Mouse (Mus musculus) midbrain, embryonic 11.5 days (tissue): ENCODE results near the gene Lgals3bp. TPM values are rescaled to one million over a fixed set of nuclear protein-coding genes. Genes with fewer than 3 reads are reported as not detected.

Experiments used
- ATAC-seq: fragments of 200-750 bp; cut with Nextera tagmentation; 2 replicates; pipeline ENCODE4 v1.8.0; 2017; ENCODE audit warnings: moderate TSS enrichment, moderate library complexity; ENCODE audit not compliant: low FRiP score
- DNase-seq: peaks from one replicate; pipeline ENCODE4 v3.0.0; 2015; ENCODE audit warnings: low spot score; ENCODE audit errors: missing footprints
- H3K27ac ChIP-seq: fragments of 300-500 bp; sonication (generic); 2 replicates; pipeline ENCODE4 v1.5.1; 2014; ENCODE audit warnings: low read depth, low read length
- H3K27me3 ChIP-seq: fragments of 300-500 bp; sonication (generic); 2 replicates; pipeline ENCODE4 v1.6.1; 2014; ENCODE audit warnings: mild to moderate bottlenecking, low read length, moderate library complexity, mixed read lengths; ENCODE audit not compliant: control insufficient read depth, insufficient read depth
- H3K36me3 ChIP-seq: fragments of 300-500 bp; sonication (generic); 2 replicates; pipeline ENCODE4 v1.6.1; 2014; ENCODE audit warnings: mild to moderate bottlenecking, low read length, moderate library complexity, mixed read lengths; ENCODE audit not compliant: control insufficient read depth, insufficient read depth
- H3K4me1 ChIP-seq: fragments of 300-500 bp; sonication (generic); 2 replicates; pipeline ENCODE4 v1.6.1; 2014; ENCODE audit warnings: low read length; ENCODE audit not compliant: control insufficient read depth, insufficient read depth
- H3K4me2 ChIP-seq: fragments of 300-500 bp; sonication (generic); 2 replicates; pipeline ENCODE4 v1.6.1; 2014; ENCODE audit warnings: mild to moderate bottlenecking, moderate library complexity
- H3K4me3 ChIP-seq: fragments of 300-500 bp; sonication (generic); 2 replicates; pipeline ENCODE4 v1.5.1; 2014; ENCODE audit warnings: low read depth, low read length
- H3K9ac ChIP-seq: fragments of 300-500 bp; sonication (generic); 2 replicates; pipeline ENCODE4 v1.6.1; 2014; ENCODE audit warnings: low read length
- H3K9me3 ChIP-seq: fragments of 300-500 bp; sonication (generic); 2 replicates; pipeline ENCODE4 v1.6.1; 2016; ENCODE audit warnings: low read length; ENCODE audit not compliant: control insufficient read depth
- WGBS: fragments of 180-500 bp; shearing (Covaris S2); extraction: QIAGEN DNeasy Blood & Tissue Kit; methylation state at CpG from one replicate; pipeline ENCODE4 v1.1.7; 2014; 5-methylcytosine and 5-hydroxymethylcytosine counted together
- polyA plus RNA-seq: library from polyadenylated mRNA; unstranded; fragments of >200 nt; fragmentation: Nextera tagmentation; extraction: Ambion mirVana; gene quantifications from 2 replicates; pipeline ENCODE4 v1.2.1, GENCODE M21; 2014

The Lgals3bp gene
- polyA plus RNA-seq, result 1.7 and 1.8 TPM in 2 replicates

- no peaks in the 10 kb centered on the region for H3K4me1 ChIP-seq
- H3K27ac ChIP-seq, result no peak within 1 kb of the TSS
- no peaks in the 10 kb centered on the region for H3K27me3 ChIP-seq
- H3K9me3 ChIP-seq, result no peaks in the 10 kb centered on the region
- WGBS, result 53% methylated on average over 7 of the region's 7 CpGs
- no peak within 1 kb of the TSS for H3K4me3 ChIP-seq
- H3K4me2 ChIP-seq, result no peak within 1 kb of the TSS
- no peaks in the 10 kb centered on the region; the same call in 1 of the 2 replicates for H3K36me3 ChIP-seq
- no peak for ATAC-seq
- no peak for DNase-seq
- H3K9ac ChIP-seq, result no peak within 1 kb of the TSS
Observed at GRCm38 (mm10) chr11:118401760-118402280, at the start of gene Lgals3bp. Lgals3bp (minus strand) TSS chr11:118402092.

GRCm38 (mm10) chr11:118451211-118451610 lies 49.3 kb upstream of the Lgals3bp start:
- H3K9ac ChIP-seq, result no peak overlapping the region
- no peaks in the 10 kb centered on the region for H3K27me3 ChIP-seq
- DNase-seq, result no peak
- H3K4me3 ChIP-seq, result no peak overlapping the region
- H3K4me1 ChIP-seq, result no peaks in the 10 kb centered on the region
- no peaks in the 10 kb centered on the region for H3K36me3 ChIP-seq
- ATAC-seq, result no peak
- WGBS, result 90% methylated on average over 6 of the region's 6 CpGs
- H3K9me3 ChIP-seq, result no peaks in the 10 kb centered on the region
- no peak overlapping the region for H3K27ac ChIP-seq
- H3K4me2 ChIP-seq, result no peak overlapping the region

GRCm38 (mm10) chr11:118448385-118448784 lies 46.5 kb upstream of the Lgals3bp start:
- no peak overlapping the region for H3K4me2 ChIP-seq
- no peaks in the 10 kb centered on the region for H3K27me3 ChIP-seq
- H3K4me3 ChIP-seq, result no peak overlapping the region
- H3K27ac ChIP-seq, result no peak overlapping the region
- DNase-seq (no peak), ATAC-seq (no peak)
- H3K9me3 ChIP-seq, result no peaks in the 10 kb centered on the region
- no peaks in the 10 kb centered on the region for H3K36me3 ChIP-seq
- 87% methylated on average over 8 of the region's 8 CpGs for WGBS
- no peak overlapping the region for H3K9ac ChIP-seq
- no peaks in the 10 kb centered on the region for H3K4me1 ChIP-seq

GRCm38 (mm10) chr11:118447346-118447745 lies 45.5 kb upstream of the Lgals3bp start:
- WGBS, result 75% methylated on average over 4 of the region's 4 CpGs
- no peak overlapping the region for H3K27ac ChIP-seq

GRCm38 (mm10) chr11:118445843-118446242 lies 44.0 kb upstream of the Lgals3bp start:
- 18% methylated on average over 3 of the region's 3 CpGs for WGBS
- Histone ChIP-seq H3K4me2 (no peak overlapping the region), H3K27me3 (no peaks in the 10 kb centered on the region), H3K36me3 (no peaks in the 10 kb centered on the region), H3K4me1 (no peaks in the 10 kb centered on the region), H3K9ac (no peak overlapping the region), H3K27ac (no peak overlapping the region), H3K4me3 (no peak overlapping the region), H3K9me3 (no peaks in the 10 kb centered on the region)
- peak; percentile 63; the same call in 1 of the 2 replicates for ATAC-seq
- peak; percentile 97 for DNase-seq

More at GRCm38 (mm10) chr11:118447346-118447745, 45.5 kb upstream of the Lgals3bp start:
- no peak overlapping the region for H3K4me2 ChIP-seq
- no peak overlapping the region for H3K9ac ChIP-seq
- ATAC-seq, result no peak
- no peak overlapping the region for H3K4me3 ChIP-seq
- H3K9me3 ChIP-seq, result no peaks in the 10 kb centered on the region
- no peaks in the 10 kb centered on the region for H3K36me3 ChIP-seq
- no peak for DNase-seq
- no peaks in the 10 kb centered on the region for H3K4me1 ChIP-seq
- no peaks in the 10 kb centered on the region for H3K27me3 ChIP-seq

- no peak overlapping the region for H3K4me2 ChIP-seq
- no peaks in the 10 kb centered on the region for H3K9me3 ChIP-seq
- peak; percentile 19; the same call in 1 of the 2 replicates for ATAC-seq
- H3K27me3 ChIP-seq, result no peaks in the 10 kb centered on the region
- H3K4me3 ChIP-seq, result no peak overlapping the region
- no peaks in the 10 kb centered on the region for H3K36me3 ChIP-seq
- H3K27ac ChIP-seq, result no peak overlapping the region
- peak; percentile 98 for DNase-seq
- H3K9ac ChIP-seq, result no peak overlapping the region
- WGBS, result 39% methylated on average over 11 of the region's 11 CpGs
- peaks cover 14% of the 10 kb centered on the region for H3K4me1 ChIP-seq
Observed at GRCm38 (mm10) chr11:118443201-118443970, 41.5 kb upstream of the Lgals3bp start.

- Histone ChIP-seq H3K9me3 (no peaks in the 10 kb centered on the region), H3K36me3 (no peaks in the 10 kb centered on the region), H3K4me2 (no peak overlapping the region), H3K4me1 (peaks cover 16% of the 10 kb centered on the region), H3K9ac (no peak overlapping the region), H3K27me3 (no peaks in the 10 kb centered on the region), H3K4me3 (no peak overlapping the region), H3K27ac (no peak overlapping the region)
- ATAC-seq (no peak), DNase-seq (no peak)
- 83% methylated on average over 13 of the region's 13 CpGs for WGBS
Observed at GRCm38 (mm10) chr11:118442691-118443090, 40.8 kb upstream of the Lgals3bp start.

- Histone ChIP-seq H3K4me1 (peaks cover 18% of the 10 kb centered on the region), H3K27ac (peak overlapping the region; percentile 54), H3K9ac (no peak overlapping the region), H3K27me3 (no peaks in the 10 kb centered on the region), H3K36me3 (no peaks in the 10 kb centered on the region), H3K4me3 (no peak overlapping the region), H3K9me3 (no peaks in the 10 kb centered on the region), H3K4me2 (no peak overlapping the region)
- DNase-seq (no peak), ATAC-seq (peak; percentile 64; the same call in 1 of the 2 replicates)
- WGBS, result 14% methylated on average over 11 of the region's 11 CpGs
Observed at GRCm38 (mm10) chr11:118438665-118439414, 36.9 kb upstream of the Lgals3bp start.

GRCm38 (mm10) chr11:118436471-118436935 lies 34.6 kb upstream of the Lgals3bp start:
- no peak for ATAC-seq

More at GRCm38 (mm10) chr11:118436471-118436935, 34.6 kb upstream of the Lgals3bp start:
- no peaks in the 10 kb centered on the region for H3K9me3 ChIP-seq
- 42% methylated on average over 6 of the region's 6 CpGs for WGBS
- H3K9ac ChIP-seq, result no peak overlapping the region
- H3K4me3 ChIP-seq, result no peak overlapping the region
- no peak for DNase-seq
- H3K27me3 ChIP-seq, result no peaks in the 10 kb centered on the region
- H3K4me2 ChIP-seq, result no peak overlapping the region
- no peaks in the 10 kb centered on the region for H3K36me3 ChIP-seq
- H3K27ac ChIP-seq, result no peak overlapping the region
- H3K4me1 ChIP-seq, result peaks cover 18% of the 10 kb centered on the region
